28 mouse cellular contexts compared by ENCODE assay signal in the genomic region with DNA sequence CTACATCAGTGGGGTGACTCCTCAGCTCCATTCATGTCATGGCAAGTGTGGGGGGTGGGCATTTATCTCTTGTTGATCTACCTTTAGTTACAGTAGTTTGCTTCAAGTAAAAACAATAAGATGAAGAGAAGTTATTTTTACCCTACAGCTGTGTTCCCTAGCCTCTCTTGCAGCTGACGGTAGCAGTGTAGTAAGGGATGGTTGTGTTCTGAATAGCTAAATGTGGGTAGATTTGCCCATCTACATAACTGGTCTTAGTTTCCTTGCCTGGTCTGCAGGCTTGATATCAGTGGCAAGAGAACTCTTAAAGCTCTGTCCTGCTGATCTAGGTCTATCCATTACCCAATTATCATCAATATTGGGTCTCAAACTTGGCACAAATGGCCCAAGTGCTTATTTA.
"Had no signal": no experiment of that assay in that cellular context is flagged by ENCODE, and none has a peak within 500 bp of the region (broad histone marks: within the 10 kb centered on the region; RNA-seq: fewer than 3 reads in every experiment).

No protein-coding gene starts in this region.

- H3K36me3 ChIP-seq: limb, embryonic 10.5 days; limb, embryonic 12.5 days; limb, embryonic 13.5 days; limb, embryonic 15.5 days; liver, embryonic 12.5 days; liver, embryonic 13.5 days; liver, embryonic 15.5 days; lung, embryonic 15.5 days; midbrain, embryonic 10.5 days; midbrain, embryonic 12.5 days; midbrain, embryonic 13.5 days; midbrain, embryonic 15.5 days; neural tube, embryonic 12.5 days had no signal

- H3K9me3 ChIP-seq: limb, embryonic 10.5 days; limb, embryonic 12.5 days; limb, embryonic 13.5 days; limb, embryonic 15.5 days; liver, embryonic 12.5 days; liver, embryonic 13.5 days; liver, embryonic 15.5 days; lung, embryonic 15.5 days; megakaryocyte, embryonic 14.5 days; midbrain, embryonic 10.5 days; midbrain, embryonic 12.5 days; midbrain, embryonic 13.5 days; midbrain, embryonic 15.5 days; neural tube, embryonic 12.5 days had no signal

- H3K27ac ChIP-seq: limb, embryonic 10.5 days; limb, embryonic 12.5 days; limb, embryonic 13.5 days; liver, embryonic 12.5 days; liver, embryonic 13.5 days; liver, embryonic 14.5 days; liver, embryonic 15.5 days; lung, embryonic 15.5 days; macrophage; midbrain, embryonic 10.5 days; midbrain, embryonic 12.5 days; midbrain, embryonic 13.5 days; midbrain, embryonic 15.5 days; neural tube, embryonic 12.5 days had no signal

- H3K27me3 ChIP-seq: limb, embryonic 12.5 days; limb, embryonic 13.5 days; limb, embryonic 15.5 days; liver, embryonic 12.5 days; liver, embryonic 13.5 days; liver, embryonic 15.5 days; lung, embryonic 15.5 days; megakaryocyte, embryonic 14.5 days; midbrain, embryonic 12.5 days; midbrain, embryonic 13.5 days; midbrain, embryonic 15.5 days; neural tube, embryonic 12.5 days had no signal

- H3K4me1 ChIP-seq: limb, embryonic 10.5 days; limb, embryonic 13.5 days; limb, embryonic 15.5 days; liver, embryonic 12.5 days; liver, embryonic 13.5 days; liver, embryonic 15.5 days; lung, embryonic 15.5 days; midbrain, embryonic 10.5 days; midbrain, embryonic 12.5 days; midbrain, embryonic 13.5 days; midbrain, embryonic 15.5 days; neural tube, embryonic 12.5 days had no signal

- H3K4me3 ChIP-seq: limb, embryonic 10.5 days; limb, embryonic 12.5 days; limb, embryonic 13.5 days; limb, embryonic 15.5 days; liver, embryonic 12.5 days; liver, embryonic 13.5 days; liver, embryonic 15.5 days; lung, embryonic 15.5 days; midbrain, embryonic 10.5 days; midbrain, embryonic 12.5 days; midbrain, embryonic 13.5 days; midbrain, embryonic 15.5 days; myocyte; neural tube, embryonic 12.5 days had no signal

- DNase-seq: left cerebral cortex, postnatal 4 days; liver; liver, embryonic 13.5 days; liver, postnatal 0 days; lung, adult 18-20 months; lung, adult 2 months; lung, embryonic 14.5 days; lung, postnatal 10 days; lung, postnatal 14 days; lung, postnatal 36 days; lung, postnatal 4 days; midbrain, embryonic 14.5 days had no signal
